Mouse (Mus musculus) adrenal gland, adult (tissue): ENCODE data around the gene Map6.

Source experiments
- DNase-seq, 2 experiments: peaks; one replicate each; pipeline ENCODE4 v3.0.0; 2022 to 2023; ENCODE audit warnings: low spot score in 1 of 2; ENCODE audit not compliant: inconsistent age in 2 of 2

Map6 gene

DNA sequence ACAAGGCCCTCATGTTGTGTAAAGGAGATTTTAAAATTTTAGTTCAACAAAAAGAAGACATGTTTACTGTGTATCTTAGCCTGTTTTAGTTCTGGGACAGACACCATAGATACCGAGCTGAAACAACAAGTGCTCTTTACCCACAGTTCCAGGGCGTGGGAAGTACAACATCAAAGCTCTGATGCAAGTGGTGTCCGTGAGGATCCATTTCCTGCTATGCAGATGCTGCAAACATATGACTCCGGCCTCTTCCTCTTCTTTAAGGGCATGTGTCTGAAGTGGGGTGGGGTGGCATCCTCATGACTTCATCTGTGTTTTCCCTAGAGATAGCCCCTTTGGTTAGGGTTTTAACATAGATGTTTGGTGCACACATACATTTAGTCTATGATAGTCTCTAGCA lies 3.7 kb upstream of the Map6 start:
- DNase-seq, result no peak

DNA sequence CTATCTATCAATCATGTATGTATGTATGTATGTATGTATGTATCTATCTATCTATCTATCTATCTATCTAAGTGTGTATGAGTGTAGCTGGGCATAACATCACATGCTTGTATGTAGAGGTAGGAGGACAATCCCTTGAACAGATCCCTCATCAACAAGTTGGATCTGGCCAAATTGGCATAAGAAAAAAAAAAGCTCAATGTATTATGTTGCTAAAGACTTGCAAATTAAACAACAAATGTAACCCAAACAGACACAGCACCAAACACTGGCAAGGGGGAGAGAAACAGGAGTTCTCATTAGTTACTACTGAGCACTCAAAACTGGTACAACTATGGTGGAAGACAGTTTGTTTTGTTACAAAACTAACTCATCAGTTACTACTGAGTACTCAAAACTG lies 2.6 kb upstream of the Map6 start:
- no peak for DNase-seq

DNA sequence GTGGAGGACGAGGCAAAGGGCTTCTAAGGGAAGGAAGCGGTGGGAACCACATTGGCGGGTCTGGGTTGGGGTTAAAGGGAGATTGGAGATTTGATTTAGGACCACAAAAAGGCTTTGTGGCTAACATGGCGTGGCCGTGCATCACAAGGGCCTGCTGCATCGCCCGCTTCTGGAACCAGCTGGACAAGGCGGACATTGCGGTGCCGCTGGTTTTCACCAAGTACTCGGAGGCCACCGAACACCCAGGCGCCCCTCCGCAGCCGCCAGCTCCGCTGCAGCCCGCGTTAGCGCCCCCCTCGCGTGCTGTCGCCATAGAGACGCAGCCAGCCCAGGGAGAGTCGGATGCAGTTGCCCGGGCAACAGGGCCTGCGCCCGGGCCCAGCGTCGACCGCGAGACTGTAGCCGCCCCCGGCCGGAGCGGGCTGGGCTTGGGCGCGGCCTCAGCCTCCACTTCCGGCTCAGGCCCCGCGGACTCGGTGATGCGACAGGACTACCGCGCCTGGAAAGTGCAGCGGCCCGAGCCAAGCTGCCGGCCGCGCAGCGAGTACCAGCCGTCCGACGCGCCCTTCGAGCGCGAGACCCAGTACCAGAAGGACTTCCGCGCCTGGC lies 754 bp downstream of the Map6 start:
- peak; percentile 68 to 82 for DNase-seq

DNA sequence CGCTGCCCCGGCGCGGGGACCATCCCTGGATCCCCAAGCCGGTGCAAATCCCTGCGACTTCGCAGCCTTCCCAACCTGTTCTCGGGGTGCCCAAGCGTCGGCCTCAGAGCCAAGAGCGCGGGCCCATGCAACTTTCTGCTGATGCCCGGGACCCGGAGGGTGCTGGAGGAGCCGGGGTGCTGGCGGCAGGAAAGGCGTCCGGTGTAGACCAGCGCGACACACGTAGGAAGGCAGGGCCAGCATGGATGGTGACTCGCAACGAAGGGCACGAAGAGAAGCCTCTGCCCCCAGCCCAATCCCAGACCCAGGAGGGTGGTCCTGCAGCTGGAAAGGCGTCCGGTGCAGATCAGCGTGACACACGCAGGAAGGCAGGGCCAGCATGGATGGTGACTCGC lies 1.3 kb downstream of the Map6 start:
- DNase-seq, result no peak

DNA sequence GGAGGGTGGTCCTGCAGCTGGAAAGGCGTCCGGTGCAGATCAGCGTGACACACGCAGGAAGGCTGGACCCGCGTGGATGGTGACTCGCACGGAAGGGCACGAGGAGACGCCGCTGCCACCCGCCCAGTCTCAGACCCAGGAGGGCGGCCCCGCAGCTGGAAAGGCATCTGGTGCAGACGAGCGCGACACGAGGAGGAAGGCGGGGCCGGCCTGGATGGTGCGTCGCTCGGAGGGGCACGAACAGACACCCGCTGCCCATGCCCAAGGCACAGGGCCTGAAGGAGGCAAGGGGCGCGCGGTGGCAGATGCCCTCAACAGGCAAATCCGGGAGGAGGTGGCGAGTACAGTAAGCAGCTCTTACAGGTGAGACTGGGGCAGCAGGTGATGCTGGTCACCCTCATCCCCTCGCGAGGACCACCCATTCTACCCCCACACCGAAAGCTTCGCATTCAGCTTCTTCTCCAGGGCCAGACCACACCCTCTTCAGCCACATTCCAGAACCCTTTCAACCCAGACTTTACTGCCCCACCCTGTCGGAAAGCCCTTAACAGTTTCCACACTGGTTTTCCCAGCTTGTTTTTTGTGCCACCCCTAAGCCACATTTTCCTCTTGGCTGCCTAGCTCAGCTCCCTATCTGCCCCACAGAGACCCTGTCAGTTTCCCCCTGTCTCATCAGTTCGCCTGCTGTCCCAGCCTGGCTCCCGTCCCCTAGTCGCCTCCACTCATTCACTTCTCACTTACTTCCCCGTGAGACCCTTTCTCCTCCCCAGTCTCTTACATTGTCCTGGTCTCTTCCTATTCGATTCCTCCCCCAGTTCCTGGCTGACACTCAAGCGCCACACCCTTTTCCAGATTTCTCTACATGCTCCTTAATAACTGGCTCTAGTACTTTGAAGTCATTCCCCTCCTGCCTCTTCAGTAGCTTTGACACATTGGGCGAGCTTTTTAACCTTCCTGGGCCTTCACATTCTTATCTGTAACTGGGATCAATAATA lies 2.0 kb downstream of the Map6 start:
- DNase-seq, result peak in 1 of 2 experiments; percentile 46

DNA sequence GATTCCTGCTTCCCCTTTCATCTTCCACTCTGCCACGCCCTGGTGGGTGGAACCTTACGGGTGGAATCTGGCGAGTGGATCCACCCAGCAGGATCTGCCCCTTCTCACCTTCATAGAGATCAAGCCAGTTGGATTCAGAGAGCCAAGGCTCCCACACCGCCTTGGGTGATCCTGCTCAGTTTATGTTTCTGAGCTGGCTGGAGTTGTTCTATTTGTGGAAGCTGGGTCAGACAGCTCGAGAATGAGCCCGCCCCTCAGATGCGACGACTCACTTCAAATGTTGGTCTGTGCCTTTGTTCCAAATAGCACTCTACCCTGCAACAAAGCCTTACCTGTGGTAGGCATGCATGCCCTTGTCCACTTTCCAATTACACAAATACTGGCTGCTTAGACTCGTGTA lies 4.4 kb downstream of the Map6 start:
- DNase-seq, result no peak

DNA sequence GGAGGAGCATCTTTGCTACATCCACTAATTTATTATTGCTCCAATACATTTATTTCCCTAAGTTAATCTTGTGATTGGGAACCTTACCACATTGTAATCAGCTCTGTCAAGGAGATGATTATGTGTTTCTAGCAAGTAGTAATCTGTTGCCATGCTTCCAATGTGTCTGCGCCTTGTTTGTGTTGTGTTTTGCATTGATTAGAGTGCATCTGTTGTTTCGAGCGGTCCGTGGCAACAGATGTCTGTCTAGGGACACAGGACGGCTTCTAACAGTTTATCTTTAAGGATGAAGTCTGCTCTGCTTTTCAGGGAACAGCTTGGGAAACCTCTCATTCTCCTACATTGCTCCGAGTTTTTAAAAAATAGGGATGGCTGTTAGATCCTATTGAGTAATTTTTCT lies 7.9 kb downstream of the Map6 start:
- no peak for DNase-seq

DNA sequence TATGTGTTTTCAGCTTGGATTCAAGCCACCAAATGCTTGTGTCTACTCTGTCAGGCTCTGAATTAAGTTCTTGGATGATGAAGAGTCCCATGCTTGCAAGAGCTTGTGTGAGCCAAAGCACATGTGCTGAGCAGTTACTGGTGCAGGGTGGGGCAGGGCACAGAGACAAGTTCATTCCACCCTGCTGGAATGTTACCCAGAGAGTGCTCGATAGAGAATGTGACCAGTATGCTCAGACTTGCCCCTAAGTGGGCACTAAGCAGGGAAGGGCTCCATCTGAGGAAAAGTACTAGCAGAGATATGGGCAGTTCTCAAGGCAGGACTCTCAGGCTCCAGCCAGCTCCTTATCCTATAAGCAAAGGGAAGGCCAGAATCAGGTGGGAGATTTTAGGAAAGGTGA lies 9.4 kb downstream of the Map6 start:
- DNase-seq, result no peak

DNA sequence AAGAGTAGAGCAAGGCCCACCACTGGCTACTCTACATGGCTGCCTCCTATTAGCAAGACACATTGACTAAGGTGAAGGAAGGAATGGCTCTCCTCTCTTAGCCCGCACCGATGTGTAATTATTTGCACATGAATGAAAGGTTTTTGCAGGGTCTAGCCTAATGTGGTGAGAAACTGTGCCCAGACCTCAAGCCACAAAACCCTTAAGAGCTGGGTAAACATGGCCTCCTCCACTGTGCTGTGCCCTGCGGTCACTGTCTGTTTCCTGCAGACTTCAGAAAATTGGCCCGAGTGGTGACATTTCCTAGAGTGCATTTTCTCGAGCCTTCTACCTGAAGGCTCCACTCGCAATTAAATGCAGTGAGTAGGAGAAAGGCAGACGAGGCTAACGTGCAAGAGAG lies 11.1 kb downstream of the Map6 start:
- no peak for DNase-seq

DNA sequence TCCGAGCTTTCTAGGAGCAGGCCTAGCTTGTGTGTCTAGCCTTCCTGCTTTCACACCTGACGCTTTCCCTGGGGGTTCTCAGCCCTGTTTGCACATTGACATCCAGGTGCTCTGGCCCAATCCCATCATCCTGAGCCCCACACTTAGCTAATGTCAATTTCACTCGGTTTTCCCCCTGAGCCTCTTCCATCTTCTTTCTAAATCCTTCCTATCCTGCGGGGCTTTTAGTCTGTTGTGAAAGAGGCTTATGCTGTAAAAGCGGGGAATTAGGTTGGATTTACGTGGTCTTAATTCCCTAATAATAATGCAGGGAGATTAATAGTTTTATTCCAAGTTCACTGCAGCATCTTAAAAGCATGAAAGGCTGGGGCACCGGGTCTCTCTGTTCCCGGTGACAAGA lies 12.3 kb downstream of the Map6 start:
- DNase-seq, result no peak

DNA sequence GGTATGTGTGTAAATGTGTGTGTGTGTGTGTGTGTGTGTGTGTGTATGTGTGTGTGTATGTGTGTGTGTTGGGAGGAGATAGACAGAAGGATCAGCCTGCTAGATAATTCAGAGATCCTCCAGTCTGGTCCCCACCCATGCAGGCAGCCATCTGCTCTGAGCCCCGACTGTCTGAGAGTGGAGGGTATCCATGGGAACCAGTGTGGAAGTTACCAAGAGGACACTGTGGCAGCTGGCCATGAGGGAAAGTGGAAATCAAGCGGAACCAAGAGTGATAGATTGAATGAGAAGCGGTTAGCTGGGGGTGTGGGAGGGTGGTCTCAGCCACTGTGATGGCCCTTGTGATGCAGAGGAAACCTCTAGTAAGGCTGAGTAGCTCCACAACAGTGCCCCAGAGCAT lies 20.0 kb downstream of the Map6 start:
- DNase-seq, result peak in 1 of 2 experiments; percentile 20

DNA sequence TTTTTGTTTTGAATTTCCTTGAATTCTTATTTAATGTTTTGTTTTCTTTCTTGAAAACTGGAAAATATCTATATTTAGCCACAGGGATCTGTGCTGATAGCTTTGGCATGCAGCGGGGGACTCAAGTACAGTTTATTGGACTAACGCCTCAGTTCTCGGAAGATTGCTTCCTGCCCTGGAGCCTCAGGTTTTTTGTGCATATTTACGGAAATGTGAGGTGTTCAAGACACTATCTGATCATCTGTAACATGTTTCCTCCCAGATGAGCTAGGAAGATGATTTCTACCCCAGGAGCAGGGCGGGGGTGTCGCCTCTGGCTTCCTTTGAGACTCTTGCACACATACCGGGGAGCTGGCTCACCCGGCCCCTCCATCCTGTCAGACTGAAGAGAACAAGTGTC lies 22.8 kb downstream of the Map6 start:
- DNase-seq, result peak in 1 of 2 experiments; percentile 31

DNA sequence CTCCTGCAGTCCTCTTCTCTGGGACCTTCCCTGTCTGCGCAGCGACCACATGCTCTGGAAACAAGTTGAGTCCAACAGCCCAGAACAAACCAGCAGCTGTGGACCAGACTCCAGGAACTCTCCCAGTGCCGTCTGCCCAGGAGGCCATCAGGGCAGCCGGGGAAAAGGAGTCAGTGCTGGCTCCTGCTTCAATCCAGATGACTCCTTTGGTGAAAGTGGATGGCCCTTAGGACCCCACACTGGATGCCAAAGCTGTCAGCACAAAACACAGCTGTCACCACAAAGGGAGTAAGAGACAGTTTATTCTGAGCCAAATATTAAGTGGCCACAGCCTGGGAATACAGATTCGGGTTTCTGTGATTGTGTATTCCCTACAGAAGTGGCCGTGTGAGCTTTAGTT lies 23.7 kb downstream of the Map6 start:
- peak in 1 of 2 experiments; percentile 21 for DNase-seq

DNA sequence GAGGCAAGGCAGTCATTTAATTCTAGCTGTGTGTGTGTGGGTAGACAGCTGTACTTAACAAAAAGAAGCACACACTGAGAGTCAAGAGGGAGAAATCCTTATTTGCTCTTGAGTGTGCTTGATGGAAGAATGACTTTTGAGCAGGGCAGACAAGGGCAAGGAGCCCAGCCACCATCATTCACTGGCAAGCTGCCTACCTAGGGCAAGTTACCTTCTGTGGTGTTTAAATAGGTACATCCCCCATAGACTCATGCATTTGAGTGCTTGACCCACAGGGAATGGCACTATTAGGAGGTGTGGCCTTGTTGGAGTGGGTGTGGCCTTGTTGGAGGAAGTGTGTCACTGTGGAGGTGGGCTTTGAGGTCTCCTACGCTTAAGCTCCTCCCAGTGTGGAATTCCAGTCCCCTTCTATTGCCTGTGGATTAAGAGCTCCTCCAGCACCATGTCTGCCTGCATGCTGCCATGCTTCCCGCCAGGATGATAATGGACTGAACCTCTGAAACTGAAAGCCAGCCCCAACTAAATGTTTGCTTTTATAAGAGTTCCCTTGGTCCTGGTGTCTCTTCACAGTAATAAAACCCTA lies 27.0 kb downstream of the Map6 start:
- no peak for DNase-seq

DNA sequence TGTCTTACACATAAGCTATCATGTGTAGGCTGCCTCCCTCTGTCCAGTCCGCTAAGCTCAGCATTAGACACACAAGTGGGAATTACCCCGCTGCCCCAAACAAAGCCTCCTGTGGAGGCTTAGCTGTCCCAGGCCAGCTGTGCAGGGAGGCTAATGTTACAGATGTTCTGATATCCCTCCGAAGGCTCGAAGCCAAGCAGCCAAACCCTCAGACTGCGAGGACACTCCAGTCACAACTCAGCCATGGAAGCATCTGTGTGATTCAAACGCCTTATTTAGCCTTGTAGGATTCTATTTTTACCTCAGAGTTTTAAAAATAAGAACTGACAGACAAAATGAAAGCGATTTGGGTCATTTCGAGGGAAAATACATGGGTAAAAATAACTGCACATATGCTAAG lies 27.9 kb downstream of the Map6 start:
- DNase-seq, result peak in 1 of 2 experiments; percentile 62

DNA sequence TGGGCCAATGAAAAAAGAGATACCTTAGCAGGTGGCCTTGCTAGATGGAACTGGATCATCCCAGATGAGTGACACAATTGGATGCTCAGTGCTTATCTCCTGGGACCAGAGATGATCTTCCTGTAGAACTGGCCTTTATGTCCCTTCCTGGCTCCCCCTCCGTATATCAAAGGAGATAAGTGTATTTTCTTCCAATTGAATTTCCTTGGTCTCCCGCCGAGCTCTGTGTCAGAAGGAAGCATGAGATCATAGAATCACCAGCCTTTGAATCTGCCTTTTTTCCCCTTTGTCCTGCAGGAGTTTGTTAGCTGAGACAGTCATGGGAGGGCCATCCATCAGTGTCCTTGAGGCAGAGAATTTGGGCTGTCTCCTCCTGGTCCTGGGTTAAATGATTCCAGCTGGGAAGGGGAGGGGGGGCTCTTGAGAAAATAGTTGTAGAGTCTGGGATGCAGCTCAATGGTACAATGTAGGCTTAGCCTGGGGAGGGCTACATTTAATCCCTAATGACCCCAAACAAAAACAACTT lies 33.5 kb downstream of the Map6 start:
- no peak for DNase-seq

DNA sequence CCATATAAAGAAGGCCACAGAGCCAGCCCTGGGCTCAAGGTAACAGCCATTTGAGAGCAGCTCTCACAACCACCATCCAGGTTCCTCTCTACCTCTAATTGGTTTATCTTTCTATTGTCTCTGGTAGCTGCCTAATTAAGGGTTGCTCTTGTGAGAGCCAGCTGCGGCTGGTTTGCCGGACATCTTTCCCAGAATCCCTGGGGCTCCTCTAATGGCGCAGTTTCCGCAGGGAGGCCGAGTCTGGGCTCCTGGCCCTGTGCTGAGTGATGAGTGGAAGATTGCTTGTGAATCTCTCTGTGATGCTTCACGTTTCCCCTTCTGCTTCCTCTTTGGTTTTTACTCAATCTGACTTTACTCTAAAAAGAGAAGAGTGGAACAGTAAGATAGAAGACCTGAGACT lies 36.8 kb downstream of the Map6 start:
- peak; percentile 45 to 63 for DNase-seq

DNA sequence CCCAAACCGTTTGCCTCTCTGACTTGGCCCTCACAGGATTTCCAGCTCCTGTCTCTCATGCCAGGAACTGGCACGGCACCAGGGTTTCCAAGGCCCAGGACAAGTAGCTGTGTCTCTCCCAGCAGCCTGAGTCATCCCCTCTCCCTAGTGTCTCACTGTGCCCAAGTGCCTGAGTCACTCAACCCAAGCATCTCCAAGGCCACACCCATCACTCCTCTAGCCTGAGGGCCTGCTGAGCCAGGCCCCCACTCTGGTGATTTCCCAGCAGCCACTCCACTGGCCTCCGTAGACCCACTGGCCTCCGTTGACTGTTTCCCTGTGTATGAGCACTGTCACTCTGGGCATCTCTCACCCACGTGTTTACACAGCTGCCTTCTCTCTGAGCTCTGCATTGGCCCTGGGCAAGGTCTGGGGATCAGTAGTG lies 37.7 kb downstream of the Map6 start:
- DNase-seq, result peak; percentile 97

DNA sequence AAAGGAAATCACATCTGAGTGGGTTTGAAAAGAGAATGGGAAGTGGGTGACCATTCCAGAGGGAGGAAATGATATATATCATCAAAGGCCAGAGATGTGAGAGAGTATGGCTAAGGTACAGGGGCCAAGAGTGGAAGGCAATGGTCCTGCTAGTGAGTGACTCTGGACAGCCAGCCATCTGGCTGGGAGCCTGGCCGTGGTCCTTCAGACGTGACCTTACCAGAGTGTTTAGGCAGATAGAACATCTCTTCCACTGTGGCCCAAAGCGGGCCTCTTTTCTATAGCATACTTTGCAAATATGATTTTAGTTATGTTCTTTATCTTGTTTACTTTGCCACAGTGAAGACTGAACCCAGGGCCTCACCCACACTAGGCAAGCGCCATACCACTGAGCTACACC lies 38.4 kb downstream of the Map6 start:
- DNase-seq, result peak; percentile 59 to 68

DNA sequence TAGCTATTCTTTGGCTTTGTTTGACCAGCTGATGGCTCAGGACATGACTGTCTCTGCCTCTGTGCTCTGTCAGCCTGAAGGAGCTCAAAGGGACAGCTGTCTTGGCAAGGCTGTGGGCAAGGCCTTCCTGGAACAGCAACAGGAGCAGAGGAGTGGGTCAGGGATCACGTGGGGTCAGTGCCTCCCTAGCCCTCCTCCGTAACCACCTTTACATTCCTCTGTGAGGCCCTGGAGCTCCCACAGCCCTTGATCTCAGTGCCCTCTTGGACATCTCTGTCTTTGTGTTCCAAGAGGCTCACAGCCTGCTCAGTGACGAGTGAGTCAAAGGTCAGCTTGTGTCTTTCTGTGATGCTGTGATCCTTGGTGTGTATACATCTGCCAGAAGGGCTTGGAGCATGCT lies 39.4 kb downstream of the Map6 start:
- peak in 1 of 2 experiments; percentile 58 for DNase-seq

DNA sequence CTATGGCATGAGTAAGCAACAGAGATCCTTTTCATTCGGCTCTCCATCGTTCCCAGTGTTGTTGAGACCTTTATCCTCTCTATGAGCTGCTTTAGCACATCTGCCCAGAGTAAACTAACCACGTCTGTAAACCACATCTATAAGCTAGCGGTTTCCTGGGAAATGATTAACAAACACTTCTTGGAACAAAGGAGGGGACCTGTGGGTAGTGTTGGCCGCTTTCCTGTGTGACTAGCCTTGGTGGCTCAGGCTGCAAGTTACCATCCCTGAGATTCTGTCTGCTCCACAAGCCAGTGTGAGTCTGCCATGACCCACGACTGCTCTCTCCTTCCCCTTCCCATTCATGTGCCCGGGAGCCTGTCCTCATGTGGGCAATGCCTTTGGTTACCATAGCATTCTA lies 44.2 kb downstream of the Map6 start:
- no peak for DNase-seq

DNA sequence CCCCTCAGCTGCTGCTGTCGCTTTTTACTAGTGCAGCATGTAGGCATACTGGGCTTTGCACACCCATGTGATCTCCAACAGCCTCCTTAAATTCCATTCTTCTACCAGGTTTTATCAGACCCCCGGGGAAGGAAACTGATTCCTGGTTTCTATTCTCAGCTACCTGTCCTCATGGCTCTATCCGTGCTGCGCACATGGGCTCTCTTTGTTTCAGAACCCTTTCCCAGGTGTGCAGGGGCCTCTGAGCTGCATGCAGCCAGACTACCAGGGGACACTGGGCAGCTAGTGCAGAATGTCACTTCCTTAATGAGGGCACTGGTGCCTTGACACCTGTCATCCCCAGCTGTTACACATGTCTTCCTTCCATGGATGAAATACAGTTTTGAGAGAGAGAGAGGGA lies 44.8 kb downstream of the Map6 start:
- DNase-seq, result no peak
